Mouse (Mus musculus): ENCODE measurements around the gene C77080.

GRCm38 (mm10) chr4:129226441-129226963 is 34.7 kb downstream of the C77080 start:
- no peak for TF ChIP-seq CTCF (IDR thresholded peaks at IDR 0.05; ENCODE audit: low read depth)
- TF ChIP-seq EP300 (optimal IDR thresholded peaks at IDR 0.05) = no peak
